Mouse (Mus musculus): ENCODE measurements at regions not wholly inside any gene's neighbourhood (a gene's known extent, or its start where the extent isn't known, plus 50 kb on each side); places are given as distances from the start of the nearest gene placed in this dataset.

- Histone ChIP-seq H3K4me2 (ENCODE audit: low read depth, severe bottlenecking) (no peak overlapping the region), H3K9ac (ENCODE audit: low read length) (no peak overlapping the region), H3K36me3 (ENCODE audit: control insufficient read depth, insufficient read depth, low read length) (no peaks in the 10 kb centered on the region), H3K27ac (replicated peaks; ENCODE audit: low read depth, low read length) (no peak overlapping the region), H3K4me1 (ENCODE audit: control insufficient read depth, insufficient read depth, low read length) (peaks cover 7% of the 10 kb centered on the region; the same call in 1 of the 2 replicates), H3K9me3 (ENCODE audit: control insufficient read depth, low read length) (no peaks in the 10 kb centered on the region; the same call in 1 of the 2 replicates), H3K4me3 (ENCODE audit: low read depth, low read length) (no peak overlapping the region), H3K27me3 (ENCODE audit: control insufficient read depth, insufficient read depth, low read length) (no peaks in the 10 kb centered on the region)
- ATAC-seq (ENCODE audit: insufficient number of reproducible peaks, low FRiP score, low TSS enrichment, low read depth) (no peak), DNase-seq (ENCODE audit: low spot score) (no peak)
- 69% methylated on average over 11 of the region's 11 CpGs for WGBS
Observed at GRCm38 (mm10) chr9:23030138-23030537, 192.7 kb upstream of the Bmper start.

DNA sequence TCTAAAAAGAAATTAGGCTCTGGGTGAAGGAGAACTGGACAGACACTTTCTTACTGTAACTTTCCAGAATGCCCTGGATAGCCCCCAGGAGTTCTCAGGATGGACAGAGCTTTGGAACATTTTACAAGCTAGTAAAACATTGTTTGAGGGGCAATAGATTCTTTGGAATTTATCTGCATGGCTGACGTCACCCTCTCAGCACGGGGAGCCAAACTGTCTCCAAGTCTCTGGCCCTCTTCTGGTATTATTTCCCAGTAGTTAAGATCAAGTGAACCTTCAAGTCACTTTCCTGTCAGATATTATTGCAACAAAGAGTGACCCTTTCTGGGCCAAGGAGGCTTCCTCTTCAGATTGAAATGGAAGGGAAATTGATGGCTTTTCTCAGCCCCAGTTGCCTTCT lies 192.3 kb upstream of the Bmper start:
- no peak for ATAC-seq (ENCODE audit: insufficient number of reproducible peaks, low FRiP score, low TSS enrichment, low read depth)
- H3K4me3 ChIP-seq (ENCODE audit: low read depth, low read length): no peak overlapping the region
- no peak for DNase-seq (ENCODE audit: low spot score)
- no peak overlapping the region for H3K27ac ChIP-seq (replicated peaks; ENCODE audit: low read depth, low read length)
- no peaks in the 10 kb centered on the region for H3K27me3 ChIP-seq (ENCODE audit: control insufficient read depth, insufficient read depth, low read length)
- no peaks in the 10 kb centered on the region for H3K36me3 ChIP-seq (ENCODE audit: control insufficient read depth, insufficient read depth, low read length)
- H3K9me3 ChIP-seq (ENCODE audit: control insufficient read depth, low read length): no peaks in the 10 kb centered on the region; the same call in 1 of the 2 replicates
- peaks cover 7% of the 10 kb centered on the region; the same call in 1 of the 2 replicates for H3K4me1 ChIP-seq (ENCODE audit: control insufficient read depth, insufficient read depth, low read length)
- no peak overlapping the region for H3K4me2 ChIP-seq (ENCODE audit: low read depth, severe bottlenecking)
- 32% methylated on average over 2 of the region's 2 CpGs for WGBS
- H3K9ac ChIP-seq (ENCODE audit: low read length): no peak overlapping the region

GRCm38 (mm10) chr9:23031916-23032315 lies 191.0 kb upstream of the Bmper start:
- H3K9ac ChIP-seq (ENCODE audit: low read length): no peak overlapping the region
- peaks cover 19% of the 10 kb centered on the region for H3K4me1 ChIP-seq (ENCODE audit: control insufficient read depth, insufficient read depth, low read length)
- ATAC-seq (ENCODE audit: insufficient number of reproducible peaks, low FRiP score, low TSS enrichment, low read depth): no peak
- no peaks in the 10 kb centered on the region; the same call in 1 of the 2 replicates for H3K9me3 ChIP-seq (ENCODE audit: control insufficient read depth, low read length)
- 78% methylated on average over 9 of the region's 9 CpGs for WGBS
- no peaks in the 10 kb centered on the region for H3K27me3 ChIP-seq (ENCODE audit: control insufficient read depth, insufficient read depth, low read length)
- H3K36me3 ChIP-seq (ENCODE audit: control insufficient read depth, insufficient read depth, low read length): no peaks in the 10 kb centered on the region
- H3K4me3 ChIP-seq (ENCODE audit: low read depth, low read length): no peak overlapping the region
- H3K4me2 ChIP-seq (ENCODE audit: low read depth, severe bottlenecking): no peak overlapping the region
- no peak overlapping the region for H3K27ac ChIP-seq (replicated peaks; ENCODE audit: low read depth, low read length)
- DNase-seq (ENCODE audit: low spot score): no peak

DNA sequence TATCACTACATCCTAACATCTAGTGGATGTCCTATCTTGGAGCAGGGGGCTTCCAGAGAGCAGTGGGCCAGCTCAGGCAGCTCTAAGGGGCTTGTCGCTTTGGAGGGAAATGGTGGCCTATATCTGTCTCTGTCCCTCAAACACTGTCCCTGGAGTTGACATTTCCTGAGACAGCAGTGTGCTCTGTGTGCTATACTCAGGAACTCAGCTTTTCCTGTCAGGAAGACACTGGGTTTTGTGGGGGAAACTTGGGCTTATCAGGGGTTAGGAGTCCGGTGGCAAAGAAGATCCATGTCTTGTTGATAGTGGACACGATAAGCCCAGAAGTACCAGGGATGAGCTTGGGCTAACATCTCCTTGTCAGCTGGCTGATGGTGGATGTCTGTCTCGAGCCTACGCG lies 187.6 kb upstream of the Bmper start:
- Histone ChIP-seq H3K9me3 (ENCODE audit: control insufficient read depth, low read length) (no peaks in the 10 kb centered on the region; the same call in 1 of the 2 replicates), H3K4me3 (ENCODE audit: low read depth, low read length) (no peak overlapping the region), H3K4me1 (ENCODE audit: control insufficient read depth, insufficient read depth, low read length) (peaks cover 17% of the 10 kb centered on the region), H3K27ac (replicated peaks; ENCODE audit: low read depth, low read length) (no peak overlapping the region), H3K4me2 (ENCODE audit: low read depth, severe bottlenecking) (no peak overlapping the region), H3K36me3 (ENCODE audit: control insufficient read depth, insufficient read depth, low read length) (no peaks in the 10 kb centered on the region), H3K9ac (ENCODE audit: low read length) (no peak overlapping the region), H3K27me3 (ENCODE audit: control insufficient read depth, insufficient read depth, low read length) (no peaks in the 10 kb centered on the region)
- no peak for DNase-seq (ENCODE audit: low spot score)
- ATAC-seq (ENCODE audit: insufficient number of reproducible peaks, low FRiP score, low TSS enrichment, low read depth): no peak
- 80% methylated on average over 6 of the region's 6 CpGs for WGBS

DNA sequence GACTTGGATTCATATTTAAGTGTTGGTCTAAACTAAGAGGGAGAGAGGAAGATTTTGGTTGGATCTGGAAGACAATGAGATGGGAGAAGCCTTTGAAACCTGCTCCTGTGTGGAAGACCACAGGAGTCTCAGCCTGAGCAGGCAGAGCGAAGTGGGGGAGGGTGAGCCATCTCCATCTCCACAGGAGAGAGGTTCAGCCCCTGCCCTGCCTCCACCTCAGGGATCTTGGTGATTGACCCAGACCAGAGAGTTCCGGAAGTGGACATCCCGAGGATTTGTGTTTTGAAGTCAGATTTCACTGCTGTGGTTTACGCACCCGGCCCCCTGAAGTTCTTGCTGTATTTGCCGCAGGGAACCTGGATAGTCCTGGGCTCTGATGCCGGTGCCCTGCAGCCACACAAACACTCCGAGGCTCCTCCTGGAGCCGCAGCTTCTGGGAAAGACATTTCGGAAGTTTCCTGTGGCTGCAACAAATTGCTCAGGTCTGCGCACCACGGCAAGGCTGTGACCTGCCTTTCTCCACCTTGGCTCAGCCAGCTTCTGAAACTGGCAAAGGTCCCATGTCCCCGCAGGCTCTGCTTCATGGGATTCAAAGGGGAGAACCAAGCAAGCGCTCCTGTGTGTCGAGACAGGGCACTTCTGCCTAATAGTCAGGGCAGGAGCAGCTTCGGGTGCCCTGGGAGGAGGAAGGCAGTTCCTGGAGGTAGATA lies 186.8 kb upstream of the Bmper start:
- peak overlapping the region; percentile 53; the same call in 1 of the 2 replicates for H3K4me2 ChIP-seq (ENCODE audit: low read depth, severe bottlenecking)
- no peaks in the 10 kb centered on the region for H3K27me3 ChIP-seq (ENCODE audit: control insufficient read depth, insufficient read depth, low read length)
- H3K4me3 ChIP-seq (ENCODE audit: low read depth, low read length): no peak overlapping the region; the same call in 1 of the 2 replicates
- H3K4me1 ChIP-seq (ENCODE audit: control insufficient read depth, insufficient read depth, low read length): peaks cover 17% of the 10 kb centered on the region
- no peaks in the 10 kb centered on the region for H3K36me3 ChIP-seq (ENCODE audit: control insufficient read depth, insufficient read depth, low read length)
- H3K27ac ChIP-seq (replicated peaks; ENCODE audit: low read depth, low read length): no peak overlapping the region
- WGBS: 4% methylated on average over 16 of the region's 16 CpGs
- peak overlapping the region; percentile 53; the same call in 1 of the 2 replicates for H3K9ac ChIP-seq (ENCODE audit: low read length)
- no peaks in the 10 kb centered on the region; the same call in 1 of the 2 replicates for H3K9me3 ChIP-seq (ENCODE audit: control insufficient read depth, low read length)
- DNase-seq (ENCODE audit: low spot score) (peak; percentile 46), ATAC-seq (ENCODE audit: insufficient number of reproducible peaks, low FRiP score, low TSS enrichment, low read depth) (no peak)

DNA sequence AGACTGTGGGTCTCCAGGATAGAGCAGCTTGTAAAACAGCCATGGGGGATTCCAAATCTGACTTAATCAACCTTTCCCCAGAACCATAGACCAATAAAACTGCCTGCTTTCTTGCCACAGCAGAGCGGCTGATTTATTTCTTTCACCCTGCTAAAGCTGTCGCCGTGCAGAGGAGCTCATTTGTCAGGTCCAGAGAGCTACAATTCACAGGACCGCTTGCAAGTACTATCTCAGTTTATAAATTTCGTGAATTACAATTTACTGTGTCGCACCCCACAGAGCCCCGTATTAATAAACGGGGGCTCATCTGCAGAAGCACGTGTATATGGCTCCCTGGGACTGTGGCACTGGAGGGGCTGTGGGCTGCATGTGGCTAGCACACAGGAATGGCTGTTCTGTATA lies 185.4 kb upstream of the Bmper start:
- H3K36me3 ChIP-seq (ENCODE audit: control insufficient read depth, insufficient read depth, low read length): no peaks in the 10 kb centered on the region
- H3K27ac ChIP-seq (replicated peaks; ENCODE audit: low read depth, low read length): no peak overlapping the region
- no peak overlapping the region for H3K9ac ChIP-seq (ENCODE audit: low read length)
- 17% methylated on average over 9 of the region's 9 CpGs for WGBS
- peak; percentile 71 for ATAC-seq (ENCODE audit: insufficient number of reproducible peaks, low FRiP score, low TSS enrichment, low read depth)
- H3K9me3 ChIP-seq (ENCODE audit: control insufficient read depth, low read length): no peaks in the 10 kb centered on the region
- peaks cover 23% of the 10 kb centered on the region for H3K4me1 ChIP-seq (ENCODE audit: control insufficient read depth, insufficient read depth, low read length)
- peak overlapping the region; percentile 8; the same call in 1 of the 2 replicates for H3K4me2 ChIP-seq (ENCODE audit: low read depth, severe bottlenecking)
- H3K27me3 ChIP-seq (ENCODE audit: control insufficient read depth, insufficient read depth, low read length): no peaks in the 10 kb centered on the region
- DNase-seq (ENCODE audit: low spot score): peak; percentile 63
- no peak overlapping the region for H3K4me3 ChIP-seq (ENCODE audit: low read depth, low read length)

DNA sequence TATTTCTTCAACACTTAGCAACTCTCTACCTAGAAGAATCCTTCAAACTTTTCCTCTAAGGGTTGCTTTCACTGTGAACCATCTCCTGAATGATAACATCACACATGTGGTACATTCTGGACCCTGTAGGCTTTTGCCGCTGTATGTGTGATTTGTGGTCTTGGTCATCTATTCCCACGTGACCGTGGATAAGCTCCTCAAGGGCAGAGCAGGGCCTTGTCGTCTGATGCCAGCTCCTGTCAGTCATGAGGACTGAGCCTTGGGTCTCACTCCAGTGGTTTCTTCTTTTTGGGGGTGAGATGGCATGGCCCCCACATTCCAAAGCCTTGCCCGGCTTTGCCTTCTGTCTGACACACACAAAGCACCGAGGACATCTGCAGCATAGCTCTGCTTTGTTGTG lies 183.3 kb upstream of the Bmper start:
- H3K27me3 ChIP-seq (ENCODE audit: control insufficient read depth, insufficient read depth, low read length): no peaks in the 10 kb centered on the region

GRCm38 (mm10) chr9:23041025-23041424 lies 181.9 kb upstream of the Bmper start:
- Histone ChIP-seq H3K36me3 (ENCODE audit: control insufficient read depth, insufficient read depth, low read length) (no peaks in the 10 kb centered on the region), H3K9ac (ENCODE audit: low read length) (no peak overlapping the region), H3K27ac (replicated peaks; ENCODE audit: low read depth, low read length) (0 out of 2 replicates have a peak overlapping the region, but pooled peaks have one; percentile 40), H3K9me3 (ENCODE audit: control insufficient read depth, low read length) (no peaks in the 10 kb centered on the region), H3K27me3 (ENCODE audit: control insufficient read depth, insufficient read depth, low read length) (no peaks in the 10 kb centered on the region), H3K4me2 (ENCODE audit: low read depth, severe bottlenecking) (no peak overlapping the region), H3K4me1 (ENCODE audit: control insufficient read depth, insufficient read depth, low read length) (peaks cover 20% of the 10 kb centered on the region), H3K4me3 (ENCODE audit: low read depth, low read length) (no peak overlapping the region)
- DNase-seq (ENCODE audit: low spot score) (no peak), ATAC-seq (ENCODE audit: insufficient number of reproducible peaks, low FRiP score, low TSS enrichment, low read depth) (no peak)
- WGBS: 7% methylated on average over 5 of the region's 5 CpGs

More for the DNA sequence above, 183.3 kb upstream of the Bmper start:
- no peak for ATAC-seq (ENCODE audit: insufficient number of reproducible peaks, low FRiP score, low TSS enrichment, low read depth)
- Histone ChIP-seq H3K4me2 (ENCODE audit: low read depth, severe bottlenecking) (no peak overlapping the region), H3K9me3 (ENCODE audit: control insufficient read depth, low read length) (no peaks in the 10 kb centered on the region), H3K27ac (replicated peaks; ENCODE audit: low read depth, low read length) (no peak overlapping the region), H3K4me1 (ENCODE audit: control insufficient read depth, insufficient read depth, low read length) (peaks cover 23% of the 10 kb centered on the region), H3K36me3 (ENCODE audit: control insufficient read depth, insufficient read depth, low read length) (no peaks in the 10 kb centered on the region), H3K9ac (ENCODE audit: low read length) (no peak overlapping the region), H3K4me3 (ENCODE audit: low read depth, low read length) (no peak overlapping the region)
- DNase-seq (ENCODE audit: low spot score): no peak
- WGBS: 86% methylated on average over 6 of the region's 6 CpGs

Measured in limb, embryonic 11.5 days (tissue).